Mouse (Mus musculus) myocyte (in vitro differentiated cells): ENCODE measurements around the gene Galnt15. TPM values are rescaled to one million over a fixed set of nuclear protein-coding genes. Genes with fewer than 3 reads are reported as not detected.

ENCODE experiments used
- H3K27me3 ChIP-seq: one replicate; pipeline ENCODE4 v1.6.1; 2011; ENCODE audit not compliant: control insufficient read depth, insufficient read depth, insufficient read length
- H3K36me3 ChIP-seq: one replicate; pipeline ENCODE4 v1.6.1; 2011; ENCODE audit not compliant: control insufficient read depth, insufficient read depth
- H3K4me2 ChIP-seq: one replicate; pipeline ENCODE4 v1.6.1; 2011; ENCODE audit warnings: low read depth, control low read depth
- H3K4me3 ChIP-seq: one replicate; pipeline ENCODE4 v1.5.1; 2011; ENCODE audit warnings: mild to moderate bottlenecking, control low read depth, moderate library complexity
- H3K79me2 ChIP-seq: one replicate; pipeline ENCODE4 v1.6.1; 2011; ENCODE audit not compliant: control insufficient read depth, insufficient read depth
- H3ac ChIP-seq: one replicate; pipeline ENCODE4 v1.6.1; 2011; ENCODE audit not compliant: control insufficient read depth, insufficient read length
- CEBPB ChIP-seq: IDR thresholded peaks from 2 replicates; pipeline ENCODE4 v1.6.1; 2011; ENCODE audit warnings: mild to moderate bottlenecking, moderate library complexity; ENCODE audit not compliant: poor library complexity, insufficient read depth, severe bottlenecking
- E2F4 ChIP-seq: IDR thresholded peaks from one replicate; pipeline ENCODE4 v1.6.1; 2011; ENCODE audit warnings: mild to moderate bottlenecking, control low read depth, moderate library complexity; ENCODE audit not compliant: insufficient read depth
- MAX ChIP-seq: IDR thresholded peaks from one replicate; pipeline ENCODE4 v1.6.1; 2011; ENCODE audit warnings: low read depth, mild to moderate bottlenecking, control low read depth
- MYOD1 ChIP-seq, 3 experiments: IDR thresholded peaks; one replicate each; pipeline ENCODE4 v1.6.1; 2011; ENCODE audit warnings: control low read depth in 2 of 3, low read depth in 2 of 3, mild to moderate bottlenecking in 2 of 3, moderate library complexity in 1 of 3; ENCODE audit not compliant: insufficient read length in 2 of 3, control insufficient read depth in 1 of 3
- MYOG ChIP-seq, 3 experiments: IDR thresholded peaks; one replicate each; pipeline ENCODE4 v1.6.1; 2011; ENCODE audit warnings: control low read depth in 2 of 3, low read depth in 2 of 3, mild to moderate bottlenecking in 2 of 3; ENCODE audit not compliant: insufficient read length in 2 of 3, control insufficient read depth in 1 of 3, insufficient read depth in 1 of 3
- POLR2A ChIP-seq: IDR thresholded peaks from one replicate; pipeline ENCODE4 v1.6.1; 2011; ENCODE audit warnings: low read depth, mild to moderate bottlenecking, control low read depth, moderate library complexity; ENCODE audit not compliant: insufficient read length
- POLR2AphosphoS2 ChIP-seq: IDR thresholded peaks from one replicate; pipeline ENCODE4 v1.6.1; 2011; ENCODE audit warnings: low read depth, control low read depth; ENCODE audit not compliant: insufficient read length
- REST ChIP-seq: IDR thresholded peaks from one replicate; pipeline ENCODE4 v1.6.1; 2011; ENCODE audit warnings: mild to moderate bottlenecking, control low read depth, moderate library complexity; ENCODE audit not compliant: insufficient read depth, insufficient read length
- SRF ChIP-seq: IDR thresholded peaks from one replicate; pipeline ENCODE4 v1.6.1; 2011; ENCODE audit warnings: low read depth; ENCODE audit not compliant: control insufficient read depth, insufficient read length
- TCF12 ChIP-seq: IDR thresholded peaks from one replicate; pipeline ENCODE4 v1.6.1; 2011; ENCODE audit warnings: mild to moderate bottlenecking, control low read depth; ENCODE audit not compliant: poor library complexity, insufficient read depth, severe bottlenecking
- TCF3 ChIP-seq: IDR thresholded peaks from one replicate; pipeline ENCODE4 v1.6.1; 2011; ENCODE audit warnings: low read depth, control low read depth; ENCODE audit not compliant: insufficient read length
- USF1 ChIP-seq: IDR thresholded peaks from one replicate; pipeline ENCODE4 v1.6.1; 2011; ENCODE audit warnings: low read depth, mild to moderate bottlenecking, control low read depth, moderate library complexity
- polyA plus RNA-seq: library from polyadenylated mRNA; unstranded; fragments of >200 nt; fragmentation: generic; extraction: Trizol; gene quantifications from one replicate; pipeline ENCODE4 v1.2.1, GENCODE M21; 2012; ENCODE audit warnings: missing spikeins

Galnt15 gene
- polyA plus RNA-seq, 1 experiment, result not detected

DNA sequence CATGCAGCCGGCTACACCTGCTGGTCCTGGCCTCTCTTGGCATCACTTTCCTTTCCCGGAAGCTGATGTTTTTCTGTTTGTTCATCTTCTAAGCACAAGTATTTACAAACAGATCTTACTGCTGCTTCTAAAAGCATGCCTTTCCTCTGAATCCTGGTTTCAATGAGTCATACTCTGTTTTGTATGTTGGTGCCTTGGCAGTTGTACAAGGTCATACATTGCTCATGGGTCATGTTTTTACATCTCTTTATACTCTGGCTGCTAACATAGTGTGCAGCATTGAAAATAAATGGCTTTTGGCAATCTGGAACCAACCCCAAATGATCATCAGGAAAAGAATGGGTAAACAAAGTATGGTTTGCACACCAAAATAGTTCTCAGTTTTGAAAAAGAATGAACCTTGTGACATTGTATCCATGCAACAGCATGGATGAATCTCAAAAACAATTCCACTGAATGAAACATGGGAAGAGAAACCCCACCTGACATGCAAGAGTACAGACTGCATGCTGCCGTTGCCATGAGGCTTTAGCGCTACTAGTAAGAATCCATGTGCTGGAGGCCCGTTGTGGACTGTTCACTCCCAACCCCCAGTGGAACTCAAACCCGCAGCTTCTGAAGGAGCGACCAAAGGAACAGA lies 13.5 kb upstream of the Galnt15 start:
- no peak for TF ChIP-seq MYOG (IDR thresholded peaks at IDR 0.05; ENCODE audit: control insufficient read depth in 1 of 3, insufficient read depth in 1 of 3, insufficient read length in 2 of 3, low read depth in 2 of 3)
- no peak for TF ChIP-seq REST
- TF ChIP-seq POLR2AphosphoS2, result no peak
- no peak for TF ChIP-seq TCF3
- TF ChIP-seq MAX, result no peak
- TF ChIP-seq USF1, result no peak
- no peak for TF ChIP-seq CEBPB
- no peak for TF ChIP-seq MYOD1 (IDR thresholded peaks at IDR 0.05; ENCODE audit: control insufficient read depth in 1 of 3, insufficient read length in 2 of 3, low read depth in 2 of 3)
- TF ChIP-seq E2F4, result no peak
- no peak for TF ChIP-seq POLR2A
- no peak for TF ChIP-seq TCF12
- no peak for TF ChIP-seq SRF
- Histone ChIP-seq H3K27me3 (no peaks in the 10 kb centered on the region), H3K79me2 (no peaks in the 10 kb centered on the region), H3K36me3 (no peaks in the 10 kb centered on the region), H3K4me2 (peak overlapping the region; percentile 33), H3ac (no peak overlapping the region), H3K4me3 (no peak overlapping the region)

DNA sequence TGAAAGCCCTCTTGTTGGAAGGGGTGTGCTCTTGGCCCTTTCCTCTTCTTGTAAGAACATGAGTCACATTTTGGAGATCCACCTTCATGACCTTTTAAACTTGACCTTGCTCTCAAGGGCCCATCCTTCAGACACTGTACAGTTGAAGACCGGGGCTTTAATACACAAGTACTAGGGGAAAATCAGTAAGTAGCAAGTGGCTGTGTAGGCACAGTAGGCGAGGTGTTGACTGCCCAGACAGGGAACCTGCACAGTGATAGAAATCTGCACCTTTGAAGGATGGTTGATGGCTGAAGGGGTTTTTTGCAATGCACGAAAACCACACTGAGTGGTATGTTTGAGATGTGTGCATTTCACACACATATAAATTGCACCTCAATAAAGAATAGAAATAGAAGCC lies 12.3 kb upstream of the Galnt15 start:
- Histone ChIP-seq H3K79me2 (no peaks in the 10 kb centered on the region), H3K4me3 (no peak overlapping the region), H3ac (no peak overlapping the region), H3K27me3 (no peaks in the 10 kb centered on the region), H3K36me3 (no peaks in the 10 kb centered on the region), H3K4me2 (no peak overlapping the region)
- no peak for TF ChIP-seq MYOD1 (IDR thresholded peaks at IDR 0.05; ENCODE audit: control insufficient read depth in 1 of 3, insufficient read length in 2 of 3, low read depth in 2 of 3)
- no peak for TF ChIP-seq SRF
- TF ChIP-seq TCF3, result no peak
- no peak for TF ChIP-seq MAX
- TF ChIP-seq E2F4, result no peak
- no peak for TF ChIP-seq REST
- no peak for TF ChIP-seq CEBPB

- no peaks in the 10 kb centered on the region for H3K79me2 ChIP-seq
- H3K4me3 ChIP-seq, result no peak overlapping the region
- H3K36me3 ChIP-seq, result no peaks in the 10 kb centered on the region
- H3ac ChIP-seq, result no peak overlapping the region
- TF ChIP-seq MAX (no peak), POLR2A (no peak), CEBPB (no peak), SRF (no peak), MYOG (IDR thresholded peaks at IDR 0.05; ENCODE audit: control insufficient read depth in 1 of 3, insufficient read depth in 1 of 3, insufficient read length in 2 of 3, low read depth in 2 of 3) (no peak), TCF3 (no peak), TCF12 (no peak), POLR2AphosphoS2 (no peak), USF1 (no peak), E2F4 (no peak), REST (no peak), MYOD1 (IDR thresholded peaks at IDR 0.05; ENCODE audit: control insufficient read depth in 1 of 3, insufficient read length in 2 of 3, low read depth in 2 of 3) (no peak)
- H3K27me3 ChIP-seq, result no peaks in the 10 kb centered on the region
- H3K4me2 ChIP-seq, result no peak overlapping the region
These were observed 11.9 kb upstream of the Galnt15 start for GRCm38 (mm10) chr14:32016921-32017320.

DNA sequence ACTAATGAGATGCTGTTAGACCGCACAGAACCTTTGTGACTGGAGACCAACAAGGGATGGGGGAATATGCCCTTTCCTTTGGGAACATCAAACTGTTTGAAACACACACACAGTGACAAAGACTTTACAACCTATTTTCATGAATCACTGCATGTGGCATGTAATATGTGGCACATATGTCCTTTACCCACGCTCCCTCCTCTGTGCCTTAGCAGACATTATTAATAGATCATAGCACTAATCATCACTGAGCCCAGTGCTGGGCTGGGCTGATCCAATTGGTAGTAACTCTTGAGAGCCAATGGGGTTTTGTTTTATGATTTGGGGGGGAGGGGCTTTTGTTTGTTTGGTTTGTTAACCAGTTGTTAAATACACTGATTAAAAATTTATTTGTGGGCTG lies 11.3 kb upstream of the Galnt15 start:
- Histone ChIP-seq H3K4me3 (no peak overlapping the region), H3K36me3 (no peaks in the 10 kb centered on the region), H3K27me3 (no peaks in the 10 kb centered on the region), H3K4me2 (no peak overlapping the region), H3ac (no peak overlapping the region), H3K79me2 (no peaks in the 10 kb centered on the region)
- TF ChIP-seq REST, result no peak
- TF ChIP-seq SRF, result no peak

DNA sequence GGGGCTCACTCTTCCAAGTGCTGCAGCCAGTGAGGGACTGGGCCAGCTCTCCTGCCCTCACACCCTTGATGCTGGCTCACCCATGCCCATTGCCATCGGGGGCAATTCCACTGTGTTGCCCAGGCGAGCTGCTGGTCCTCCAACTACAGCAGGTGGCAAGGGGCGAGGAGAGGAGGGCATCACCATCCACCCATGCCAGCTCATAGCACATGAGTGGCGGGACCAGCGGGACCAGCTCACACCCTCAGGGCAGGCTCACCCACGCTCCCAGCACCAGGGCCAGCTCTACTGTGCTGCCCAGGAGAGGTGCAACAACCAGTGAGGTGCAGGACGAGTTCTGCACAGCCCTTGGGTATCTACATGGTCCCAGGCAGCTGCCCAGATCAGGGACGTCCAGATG lies 9.7 kb upstream of the Galnt15 start:
- TF ChIP-seq SRF, result no peak
- no peak for TF ChIP-seq TCF12
- no peak for TF ChIP-seq TCF3
- no peak for TF ChIP-seq E2F4
- no peak for TF ChIP-seq POLR2AphosphoS2
- no peak for TF ChIP-seq REST
- no peak for TF ChIP-seq POLR2A
- TF ChIP-seq USF1, result no peak
- peak in 2 of 3 experiments; percentile 50 to 55 for TF ChIP-seq MYOD1 (IDR thresholded peaks at IDR 0.05; ENCODE audit: control insufficient read depth in 1 of 3, insufficient read length in 2 of 3, low read depth in 2 of 3)

More for the DNA sequence above, 9.7 kb upstream of the Galnt15 start:
- Histone ChIP-seq H3K79me2 (no peaks in the 10 kb centered on the region), H3K36me3 (no peaks in the 10 kb centered on the region), H3K4me3 (no peak overlapping the region), H3ac (no peak overlapping the region), H3K27me3 (no peaks in the 10 kb centered on the region), H3K4me2 (no peak overlapping the region)
